Mouse (Mus musculus) liver, embryonic 14.5 days (tissue): ENCODE data around the gene Ccdc134. TPM values are rescaled to one million over a fixed set of nuclear protein-coding genes. Genes with fewer than 3 reads are reported as not detected.

Experiments used
- ATAC-seq: fragments of 200-750 bp; cut with Nextera tagmentation; 2 replicates; pipeline ENCODE4 v1.8.0; 2017; ENCODE audit warnings: moderate number of reproducible peaks, mild to moderate bottlenecking, moderate library complexity; ENCODE audit not compliant: insufficient read depth
- DNase-seq, 3 experiments: peaks; one replicate each; pipeline ENCODE4 v3.0.0-alpha.2; 2012 to 2013; ENCODE audit warnings: low read depth in 3 of 3, low spot score in 3 of 3
- H3K27ac ChIP-seq: fragments of 300-500 bp; sonication (generic); 2 replicates; pipeline ENCODE4 v1.5.1; 2014; ENCODE audit warnings: moderate library complexity, mild to moderate bottlenecking, control low read depth, inconsistent platforms
- H3K27me3 ChIP-seq: fragments of 300-500 bp; sonication (generic); 2 replicates; pipeline ENCODE4 v1.6.1; 2014; ENCODE audit warnings: mild to moderate bottlenecking, low read length, moderate library complexity; ENCODE audit not compliant: control insufficient read depth, insufficient read depth
- H3K36me3 ChIP-seq: fragments of 300-500 bp; sonication (generic); replicated peaks from 2 replicates; pipeline ENCODE4 v1.6.1; 2014; ENCODE audit warnings: low read depth; ENCODE audit not compliant: control insufficient read depth, insufficient read depth
- H3K4me1 ChIP-seq, 2 experiments: fragments of 200-500 bp in 1 of 2; fragments of 300-500 bp in 1 of 2; sonication (generic) in 1 of 2; replicated peaks; 2 replicates each; pipeline ENCODE4 v1.6.1; 2012 to 2014; ENCODE audit warnings: antibody characterized with exemption in 1 of 2, inconsistent platforms in 1 of 2, low read length in 1 of 2; ENCODE audit not compliant: control insufficient read depth in 2 of 2, insufficient read depth in 2 of 2
- H3K4me2 ChIP-seq: fragments of 300-500 bp; sonication (generic); 2 replicates; pipeline ENCODE4 v1.6.1; 2014; ENCODE audit warnings: low read depth, mild to moderate bottlenecking, control low read depth, moderate library complexity
- H3K4me3 ChIP-seq, 2 experiments: fragments of 200-500 bp in 1 of 2; fragments of 300-500 bp in 1 of 2; sonication (generic) in 1 of 2; 2 replicates each; pipeline ENCODE4 v1.5.1; 2012 to 2014; ENCODE audit warnings: low read depth in 2 of 2, low read length in 2 of 2, mild to moderate bottlenecking in 2 of 2, control low read depth in 1 of 2, inconsistent platforms in 1 of 2, moderate library complexity in 1 of 2; ENCODE audit not compliant: insufficient read depth in 1 of 2
- H3K9ac ChIP-seq: fragments of 300-500 bp; sonication (generic); replicated peaks from 2 replicates; pipeline ENCODE4 v1.6.1; 2014; ENCODE audit warnings: mild to moderate bottlenecking, control low read depth, moderate library complexity
- H3K9me3 ChIP-seq: fragments of 300-500 bp; sonication (generic); 2 replicates; pipeline ENCODE4 v1.6.1; 2016; ENCODE audit warnings: low read length, mixed read lengths; ENCODE audit not compliant: control insufficient read depth
- CTCF ChIP-seq: IDR thresholded peaks from 2 replicates; pipeline ENCODE4 v1.5.1; 2016; ENCODE audit warnings: antibody characterized with exemption, low read depth, control low read depth
- EP300 ChIP-seq: IDR thresholded peaks from 2 replicates; pipeline ENCODE4 v1.6.1; 2016; ENCODE audit warnings: antibody characterized with exemption, low read depth
- WGBS: fragments of 180-500 bp; shearing (Covaris S2); extraction: QIAGEN DNeasy Blood & Tissue Kit; methylation state at CpG from one replicate; pipeline ENCODE4 v1.1.7; 2014; ENCODE audit not compliant: insufficient replicate concordance; 5-methylcytosine and 5-hydroxymethylcytosine counted together
- polyA plus RNA-seq, 2 experiments: library from polyadenylated mRNA; depleted of rRNA in 1 of 2; stranded (reverse) in 1 of 2; unstranded in 1 of 2; fragments of >200 nt; fragmentation: Nextera tagmentation in 1 of 2; extraction: Ambion mirVana in 1 of 2; gene quantifications; 2 replicates each; pipeline versions ENCODE4 v1.2.1 to v1.2.3; 2012 to 2014

The Ccdc134 gene
- polyA plus RNA-seq, 2 experiments: 6.6 to 7.2 TPM

- TF ChIP-seq EP300 (no peak), CTCF (peak; percentile 71)
- peaks cover 41 to 43% of the 10 kb centered on the region in 2 experiments for H3K4me1 ChIP-seq
- ATAC-seq (no peak), DNase-seq (peak in 1 of 3 experiments; percentile 67)
- no peak overlapping the region for H3K4me3 ChIP-seq
- H3K4me2 ChIP-seq: no peak overlapping the region
- no peaks in the 10 kb centered on the region for H3K9me3 ChIP-seq
- no peak overlapping the region for H3K9ac ChIP-seq
- no peaks in the 10 kb centered on the region for H3K27me3 ChIP-seq
- peaks cover 52% of the 10 kb centered on the region for H3K36me3 ChIP-seq
- 91% methylated on average over 10 of the region's 10 CpGs for WGBS
- H3K27ac ChIP-seq: peak overlapping the region; percentile 88; the same call in 1 of the 2 replicates
Observed at GRCm38 (mm10) chr15:82188481-82189240, 60.9 kb downstream of the Ccdc134 start.

Other genes with a start within 250 kb of the Ccdc134 start
- 13.2 and 13.7 TPM in 2 replicates for gene Polr3h, start 201.7 kb upstream of the Ccdc134 start, polyA plus RNA-seq (2012; rRNA removed)
- gene Polr3h, start 201.7 kb upstream of the Ccdc134 start, polyA plus RNA-seq (2014; fragmentation: Nextera tagmentation; extraction: Ambion mirVana): 68.3 and 77.5 TPM in 2 replicates
- 0.45 and 0.70 TPM in 2 replicates for gene Csdc2, start 191.2 kb upstream of the Ccdc134 start, polyA plus RNA-seq (2012; rRNA removed)
- gene Csdc2, start 191.2 kb upstream of the Ccdc134 start, polyA plus RNA-seq (2014; fragmentation: Nextera tagmentation; extraction: Ambion mirVana): 0.52 and 0.58 TPM in 2 replicates
- 22.6 and 23.4 TPM in 2 replicates for gene Pmm1, start 167.0 kb upstream of the Ccdc134 start, polyA plus RNA-seq (2012; rRNA removed)
- 17.6 and 21.1 TPM in 2 replicates for gene Pmm1, start 167.0 kb upstream of the Ccdc134 start, polyA plus RNA-seq (2014; fragmentation: Nextera tagmentation; extraction: Ambion mirVana)
- not detected in 2 replicates for gene 1700029P11Rik, start 147.4 kb upstream of the Ccdc134 start, polyA plus RNA-seq (2012; rRNA removed)
- gene 1700029P11Rik, start 147.4 kb upstream of the Ccdc134 start, polyA plus RNA-seq (2014; fragmentation: Nextera tagmentation; extraction: Ambion mirVana): not detected in 2 replicates
- 13.9 and 22.1 TPM in 2 replicates for gene Xrcc6, start 140.1 kb upstream of the Ccdc134 start, polyA plus RNA-seq (2012; rRNA removed)
- 52.9 and 62.3 TPM in 2 replicates for gene Xrcc6, start 140.1 kb upstream of the Ccdc134 start, polyA plus RNA-seq (2014; fragmentation: Nextera tagmentation; extraction: Ambion mirVana)
- 8.3 and 9.3 TPM in 2 replicates for gene Desi1, start 94.1 kb upstream of the Ccdc134 start, polyA plus RNA-seq (2012; rRNA removed)
- gene Desi1, start 94.1 kb upstream of the Ccdc134 start, polyA plus RNA-seq (2014; fragmentation: Nextera tagmentation; extraction: Ambion mirVana): 8.6 and 11.3 TPM in 2 replicates
- gene Snu13, start 80.3 kb upstream of the Ccdc134 start, polyA plus RNA-seq (2012; rRNA removed): 78.8 and 83.1 TPM in 2 replicates
- 187 TPM in 2 replicates for gene Snu13, start 80.3 kb upstream of the Ccdc134 start, polyA plus RNA-seq (2014; fragmentation: Nextera tagmentation; extraction: Ambion mirVana)
- gene 4930407I10Rik, start 68.8 kb upstream of the Ccdc134 start, polyA plus RNA-seq (2012; rRNA removed): not detected in 2 replicates
- not detected in 2 replicates for gene 4930407I10Rik, start 68.8 kb upstream of the Ccdc134 start, polyA plus RNA-seq (2014; fragmentation: Nextera tagmentation; extraction: Ambion mirVana)
- not detected in 2 replicates for gene Mei1, start 57.9 kb upstream of the Ccdc134 start, polyA plus RNA-seq (2012; rRNA removed)
- not detected in 2 replicates for gene Mei1, start 57.9 kb upstream of the Ccdc134 start, polyA plus RNA-seq (2014; fragmentation: Nextera tagmentation; extraction: Ambion mirVana)
- 29.3 and 37.1 TPM in 2 replicates for gene Srebf2, start 19.3 kb downstream of the Ccdc134 start, polyA plus RNA-seq (2012; rRNA removed)
- 30.8 and 35.2 TPM in 2 replicates for gene Srebf2, start 19.3 kb downstream of the Ccdc134 start, polyA plus RNA-seq (2014; fragmentation: Nextera tagmentation; extraction: Ambion mirVana)
- gene Shisa8, start 84.9 kb downstream of the Ccdc134 start, polyA plus RNA-seq (2012; rRNA removed): 0.15 and 0.19 TPM in 2 replicates
- 0.05 and 0.09 TPM in 2 replicates for gene Shisa8, start 84.9 kb downstream of the Ccdc134 start, polyA plus RNA-seq (2014; fragmentation: Nextera tagmentation; extraction: Ambion mirVana)
- 0.54 and 0.66 TPM in 2 replicates for gene Tnfrsf13c, start 96.4 kb downstream of the Ccdc134 start, polyA plus RNA-seq (2012; rRNA removed)
- 0.14 and 0.58 TPM in 2 replicates for gene Tnfrsf13c, start 96.4 kb downstream of the Ccdc134 start, polyA plus RNA-seq (2014; fragmentation: Nextera tagmentation; extraction: Ambion mirVana)
- gene Cenpm, start 116.8 kb downstream of the Ccdc134 start, polyA plus RNA-seq (2012; rRNA removed): 19.1 and 21.6 TPM in 2 replicates
- 42.1 and 45.1 TPM in 2 replicates for gene Cenpm, start 116.8 kb downstream of the Ccdc134 start, polyA plus RNA-seq (2014; fragmentation: Nextera tagmentation; extraction: Ambion mirVana)
- 0.02 and 0.11 TPM in 2 replicates for gene 1500009C09Rik, start 124.5 kb downstream of the Ccdc134 start, polyA plus RNA-seq (2012; rRNA removed)
- gene 1500009C09Rik, start 124.5 kb downstream of the Ccdc134 start, polyA plus RNA-seq (2014; fragmentation: Nextera tagmentation; extraction: Ambion mirVana): not detected in 2 replicates
- 0.12 and 0.61 TPM in 2 replicates for gene Sept3, start 147.0 kb downstream of the Ccdc134 start, polyA plus RNA-seq (2012; rRNA removed)
- gene Sept3, start 147.0 kb downstream of the Ccdc134 start, polyA plus RNA-seq (2014; fragmentation: Nextera tagmentation; extraction: Ambion mirVana): 0.09 TPM in 1 of 2 replicates, not detected in the other
- gene Wbp2nl, start 171.0 kb downstream of the Ccdc134 start, polyA plus RNA-seq (2012; rRNA removed): 0.10 and 0.19 TPM in 2 replicates
- 0.11 and 0.19 TPM in 2 replicates for gene Wbp2nl, start 171.0 kb downstream of the Ccdc134 start, polyA plus RNA-seq (2014; fragmentation: Nextera tagmentation; extraction: Ambion mirVana)
- 47.7 and 52.9 TPM in 2 replicates for gene Naga, start 211.0 kb downstream of the Ccdc134 start, polyA plus RNA-seq (2012; rRNA removed)
- 34.2 and 43.3 TPM in 2 replicates for gene Naga, start 211.0 kb downstream of the Ccdc134 start, polyA plus RNA-seq (2014; fragmentation: Nextera tagmentation; extraction: Ambion mirVana)
- 22.1 and 24.8 TPM in 2 replicates for gene Pheta2, start 211.0 kb downstream of the Ccdc134 start, polyA plus RNA-seq (2012; rRNA removed)
- gene Pheta2, start 211.0 kb downstream of the Ccdc134 start, polyA plus RNA-seq (2014; fragmentation: Nextera tagmentation; extraction: Ambion mirVana): 18.7 and 22.5 TPM in 2 replicates
- 109 and 121 TPM in 2 replicates for gene Smdt1, start 211.0 kb downstream of the Ccdc134 start, polyA plus RNA-seq (2012; rRNA removed)
- 165 and 178 TPM in 2 replicates for gene Smdt1, start 211.0 kb downstream of the Ccdc134 start, polyA plus RNA-seq (2014; fragmentation: Nextera tagmentation; extraction: Ambion mirVana)
- gene Ndufa6, start 226.4 kb downstream of the Ccdc134 start, polyA plus RNA-seq (2012; rRNA removed): 152 and 288 TPM in 2 replicates
- gene Ndufa6, start 226.4 kb downstream of the Ccdc134 start, polyA plus RNA-seq (2014; fragmentation: Nextera tagmentation; extraction: Ambion mirVana): 435 and 447 TPM in 2 replicates